In genomic region chr11:54924145-54924544, GRCm38 (mm10) we compare ENCODE assay signal across 32 mouse cellular contexts. TPM values are rescaled to one million over a fixed set of nuclear protein-coding genes. Genes with fewer than 3 reads are reported as not detected.
"Had no signal": no experiment of that assay in that cellular context is flagged by ENCODE, and none has a peak within 500 bp of the region (broad histone marks: within the 10 kb centered on the region; RNA-seq: fewer than 3 reads in every experiment).

No protein-coding gene starts in this region.

- H3K27ac ChIP-seq: heart, adult 2 months; heart, embryonic 13.5 days; heart, embryonic 15.5 days; hindbrain, embryonic 10.5 days; hindbrain, embryonic 12.5 days; hindbrain, embryonic 13.5 days; hindbrain, embryonic 14.5 days; hindbrain, embryonic 15.5 days; hindbrain, postnatal 0 days; kidney, embryonic 15.5 days; layer of hippocampus, adult 2 months; left cerebral cortex, adult 2 months had no signal

- ATAC-seq: hindbrain, embryonic 16.5 days; hindbrain, postnatal 0 days; inflammation-experienced regulatory T-cells, adult 6 months had no signal

- H3K4me1 ChIP-seq: hindbrain, embryonic 12.5 days; hindbrain, embryonic 13.5 days; hindbrain, embryonic 15.5 days had no signal

- H3K9me3 ChIP-seq: heart, embryonic 12.5 days; heart, embryonic 13.5 days; heart, embryonic 15.5 days; hindbrain, embryonic 10.5 days; hindbrain, embryonic 12.5 days; hindbrain, embryonic 13.5 days; hindbrain, embryonic 15.5 days; kidney, embryonic 15.5 days had no signal

- H3K27me3 ChIP-seq: heart, embryonic 12.5 days; heart, embryonic 13.5 days; heart, embryonic 15.5 days; hindbrain, embryonic 12.5 days; hindbrain, embryonic 13.5 days; hindbrain, embryonic 15.5 days; kidney, embryonic 15.5 days had no signal

- H3K4me2 ChIP-seq: heart, embryonic 12.5 days; heart, embryonic 13.5 days; heart, embryonic 15.5 days; hindbrain, embryonic 12.5 days; hindbrain, embryonic 13.5 days; hindbrain, embryonic 14.5 days; hindbrain, embryonic 15.5 days; kidney, embryonic 15.5 days had no signal

- H3K4me3 ChIP-seq: heart, adult 2 months; heart, embryonic 12.5 days; heart, embryonic 13.5 days; heart, embryonic 15.5 days; hindbrain, embryonic 10.5 days; hindbrain, embryonic 12.5 days; hindbrain, embryonic 13.5 days; hindbrain, embryonic 15.5 days; kidney, embryonic 15.5 days; layer of hippocampus, adult 2 months; left cerebral cortex, adult 2 months had no signal

- DNase-seq: heart, adult 2 months; heart, postnatal 10 days; heart, postnatal 14 days; heart, postnatal 36 days; heart, postnatal 4 days; kidney, adult 11 months; kidney, adult 18-20 months; kidney, adult 2 months; kidney, adult 8-10 months; kidney, adult 9 months; kidney, postnatal 10 days; kidney, postnatal 14 days; kidney, postnatal 25 days; kidney, postnatal 36 days; kidney, postnatal 4 days; layer of hippocampus, adult 9-11 months; layer of hippocampus, postnatal 36 days had no signal

- H3K9ac ChIP-seq: heart, embryonic 12.5 days; heart, embryonic 13.5 days; heart, embryonic 15.5 days; hindbrain, embryonic 12.5 days; hindbrain, embryonic 13.5 days; hindbrain, embryonic 14.5 days; hindbrain, embryonic 15.5 days; kidney, embryonic 15.5 days had no signal

RNA-seq across cellular contexts. Expression of gene Gpx3, which starts 21.9 kb away (rescaled TPM):
- total RNA-seq: hematopoietic stem cell, adult 5-6 weeks had no signal
